Mouse (Mus musculus) cortical plate, adult 2 months (tissue): Measurements from ENCODE around the gene Nfatc2.

Experiments
- CTCF ChIP-seq: fragments of 200-500 bp; IDR thresholded peaks from 2 replicates; pipeline ENCODE4 v1.5.1; 2011; ENCODE audit warnings: mild to moderate bottlenecking, control low read depth, low read length; ENCODE audit not compliant: insufficient read depth; ENCODE audit errors: extremely low read depth
- POLR2A ChIP-seq: fragments of 200-500 bp; IDR thresholded peaks from 2 replicates; pipeline ENCODE4 v1.6.1; 2011; ENCODE audit warnings: mild to moderate bottlenecking, low read length, control low read depth; ENCODE audit not compliant: insufficient read depth; ENCODE audit errors: extremely low read depth

DNA sequence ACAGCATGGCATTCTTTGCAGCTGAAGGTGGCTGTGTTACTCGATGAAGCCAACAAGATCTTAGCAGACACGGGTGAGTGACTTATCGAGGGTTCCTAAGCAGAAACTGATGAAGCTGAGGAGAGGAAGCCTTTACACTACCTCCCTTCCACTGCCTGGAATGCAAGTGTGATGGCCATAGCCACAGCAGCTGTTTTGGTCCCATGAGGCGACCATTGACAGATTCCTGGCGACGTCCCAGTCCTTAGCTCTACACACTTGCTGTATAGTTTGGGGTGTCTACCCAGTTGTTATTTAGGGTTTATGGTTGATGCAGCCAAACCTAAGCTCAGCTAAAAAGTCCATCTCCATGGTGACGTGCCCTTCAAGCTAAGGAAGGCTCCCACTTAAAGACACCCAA is 50.2 kb downstream of the Nfatc2 start:
- TF ChIP-seq CTCF (no peak), POLR2A (no peak)
